Mouse (Mus musculus) C2C12 (cell line): ENCODE results near the gene Kif13a.

ENCODE experiments used
- CTCF ChIP-seq: IDR thresholded peaks from one replicate; pipeline ENCODE4 v1.5.1; 2011; ENCODE audit not compliant: control insufficient read depth, insufficient read depth, insufficient read length
- MYOD1 ChIP-seq: IDR thresholded peaks from one replicate; pipeline ENCODE4 v1.6.1; 2011; ENCODE audit warnings: low read depth; ENCODE audit not compliant: control insufficient read depth, insufficient read length

- TF ChIP-seq CTCF (no peak), MYOD1 (no peak)
Observed at GRCm38 (mm10) chr13:46949741-46950140, 20.1 kb upstream of the Kif13a start.
